Mouse (Mus musculus) myocyte (in vitro differentiated cells): Measurements from ENCODE around the gene Xrcc1.

Experiments used
- CEBPB ChIP-seq: IDR thresholded peaks from 2 replicates; pipeline ENCODE4 v1.6.1; 2011; ENCODE audit warnings: mild to moderate bottlenecking, moderate library complexity; ENCODE audit not compliant: poor library complexity, insufficient read depth, severe bottlenecking
- E2F4 ChIP-seq: IDR thresholded peaks from one replicate; pipeline ENCODE4 v1.6.1; 2011; ENCODE audit warnings: mild to moderate bottlenecking, control low read depth, moderate library complexity; ENCODE audit not compliant: insufficient read depth
- MAX ChIP-seq: IDR thresholded peaks from one replicate; pipeline ENCODE4 v1.6.1; 2011; ENCODE audit warnings: low read depth, mild to moderate bottlenecking, control low read depth
- MYOD1 ChIP-seq, 3 experiments: IDR thresholded peaks; one replicate each; pipeline ENCODE4 v1.6.1; 2011; ENCODE audit warnings: control low read depth in 2 of 3, low read depth in 2 of 3, mild to moderate bottlenecking in 2 of 3, moderate library complexity in 1 of 3; ENCODE audit not compliant: insufficient read length in 2 of 3, control insufficient read depth in 1 of 3
- MYOG ChIP-seq, 3 experiments: IDR thresholded peaks; one replicate each; pipeline ENCODE4 v1.6.1; 2011; ENCODE audit warnings: control low read depth in 2 of 3, low read depth in 2 of 3, mild to moderate bottlenecking in 2 of 3; ENCODE audit not compliant: insufficient read length in 2 of 3, control insufficient read depth in 1 of 3, insufficient read depth in 1 of 3
- POLR2A ChIP-seq: IDR thresholded peaks from one replicate; pipeline ENCODE4 v1.6.1; 2011; ENCODE audit warnings: low read depth, mild to moderate bottlenecking, control low read depth, moderate library complexity; ENCODE audit not compliant: insufficient read length
- POLR2AphosphoS2 ChIP-seq: IDR thresholded peaks from one replicate; pipeline ENCODE4 v1.6.1; 2011; ENCODE audit warnings: low read depth, control low read depth; ENCODE audit not compliant: insufficient read length
- REST ChIP-seq: IDR thresholded peaks from one replicate; pipeline ENCODE4 v1.6.1; 2011; ENCODE audit warnings: mild to moderate bottlenecking, control low read depth, moderate library complexity; ENCODE audit not compliant: insufficient read depth, insufficient read length
- TCF12 ChIP-seq: IDR thresholded peaks from one replicate; pipeline ENCODE4 v1.6.1; 2011; ENCODE audit warnings: mild to moderate bottlenecking, control low read depth; ENCODE audit not compliant: poor library complexity, insufficient read depth, severe bottlenecking
- TCF3 ChIP-seq: IDR thresholded peaks from one replicate; pipeline ENCODE4 v1.6.1; 2011; ENCODE audit warnings: low read depth, control low read depth; ENCODE audit not compliant: insufficient read length
- USF1 ChIP-seq: IDR thresholded peaks from one replicate; pipeline ENCODE4 v1.6.1; 2011; ENCODE audit warnings: low read depth, mild to moderate bottlenecking, control low read depth, moderate library complexity

GRCm38 (mm10) chr7:24551985-24552759 is 6.1 kb downstream of the Xrcc1 start:
- TF ChIP-seq POLR2A (no peak), USF1 (no peak), TCF12 (no peak), MAX (no peak), E2F4 (no peak), TCF3 (no peak), MYOD1 (IDR thresholded peaks at IDR 0.05; ENCODE audit: control insufficient read depth in 1 of 3, insufficient read length in 2 of 3, low read depth in 2 of 3) (no peak), MYOG (IDR thresholded peaks at IDR 0.05; ENCODE audit: control insufficient read depth in 1 of 3, insufficient read depth in 1 of 3, insufficient read length in 2 of 3, low read depth in 2 of 3) (no peak), POLR2AphosphoS2 (no peak), CEBPB (no peak), REST (no peak)
